Mouse (Mus musculus): ENCODE results near the gene Rin3.

Gene Rin3

GRCm38 (mm10) chr12:102366126-102366816 is 83.4 kb downstream of the Rin3 start:
- in situ Hi-C loops (cut with MboI, MseI): loop anchor here (5.0 kb wide), 3 partner anchors 84 to 1279 kb away; partner anchors contain the start of gene Rin3 (in 1 of the 2)

- in situ Hi-C loops (cut with MboI, MseI): loop anchor here (5.0 kb wide), 3 partner anchors 85 to 1280 kb away; partner anchors contain the start of gene Rin3 (in 1 of the 2)
These were observed 84.2 kb downstream of the Rin3 start for GRCm38 (mm10) chr12:102367075-102367474.

- in situ Hi-C loops (cut with MboI, MseI): loop anchor here (5.0 kb wide), 3 partner anchors 86 to 1281 kb away; partner anchors contain the start of gene Rin3 (in 1 of the 2)
These were observed 85.2 kb downstream of the Rin3 start for GRCm38 (mm10) chr12:102368066-102368465.

- in situ Hi-C loops (cut with MboI, MseI): loop anchor here (5.0 kb wide), 3 partner anchors 86 to 1281 kb away; partner anchors contain the start of gene Rin3 (in 1 of the 2)
These were observed 85.7 kb downstream of the Rin3 start for GRCm38 (mm10) chr12:102368556-102368955.

GRCm38 (mm10) chr12:102369488-102370235 is 86.8 kb downstream of the Rin3 start:
- in situ Hi-C loops (cut with MboI, MseI): loop anchor here (5.0 kb wide), 4 partner anchors 62 to 1282 kb away; partner anchors contain the start of gene Rin3 (in 1 of the 2)

GRCm38 (mm10) chr12:102370931-102371500 is 88.2 kb downstream of the Rin3 start:
- in situ Hi-C loops (cut with MboI, MseI): loop anchor here in 1 of 2 experiments (5.0 kb wide), 1 partner anchor 64 kb away; no protein-coding TSS in a partner anchor

GRCm38 (mm10) chr12:102372322-102372721 is 89.5 kb downstream of the Rin3 start:
- in situ Hi-C loops (cut with MboI, MseI): loop anchor here in 1 of 2 experiments (5.0 kb wide), 1 partner anchor 65 kb away; no protein-coding TSS in a partner anchor

- in situ Hi-C loops (cut with MboI, MseI): no loop called here
These were observed 99.3 kb downstream of the Rin3 start for GRCm38 (mm10) chr12:102382180-102382579.

- in situ Hi-C loops (cut with MboI, MseI): no loop called here
These were observed 100.4 kb downstream of the Rin3 start for GRCm38 (mm10) chr12:102383288-102383687.

GRCm38 (mm10) chr12:102384819-102385218 is 102.0 kb downstream of the Rin3 start:
- in situ Hi-C loops (cut with MboI, MseI): no loop called here

GRCm38 (mm10) chr12:102387219-102387917 is 104.5 kb downstream of the Rin3 start:
- in situ Hi-C loops (cut with MboI, MseI): no loop called here

- in situ Hi-C loops (cut with MboI, MseI): loop anchor here in 1 of 2 experiments (5.0 kb wide), 1 partner anchor 72 kb away; no protein-coding TSS in a partner anchor
These were observed 107.2 kb downstream of the Rin3 start for GRCm38 (mm10) chr12:102390042-102390441.

- in situ Hi-C loops (cut with MboI, MseI): loop anchor here in 1 of 2 experiments (5.0 kb wide), 1 partner anchor 71 kb away; no protein-coding TSS in a partner anchor
These were observed 108.3 kb downstream of the Rin3 start for GRCm38 (mm10) chr12:102391109-102391508.

GRCm38 (mm10) chr12:102391982-102392381 is 109.1 kb downstream of the Rin3 start:
- in situ Hi-C loops (cut with MboI, MseI): loop anchor here in 1 of 2 experiments (5.0 kb wide), 1 partner anchor 70 kb away; no protein-coding TSS in a partner anchor

- in situ Hi-C loops (cut with MboI, MseI): loop anchor here in 1 of 2 experiments (5.0 kb wide), 1 partner anchor 68 kb away; no protein-coding TSS in a partner anchor
These were observed 111.6 kb downstream of the Rin3 start for GRCm38 (mm10) chr12:102394496-102394895.

GRCm38 (mm10) chr12:102395537-102395936 is 112.7 kb downstream of the Rin3 start:
- in situ Hi-C loops (cut with MboI, MseI): loop anchor here in 1 of 2 experiments (5.0 kb wide), 1 partner anchor 62 kb away; no protein-coding TSS in a partner anchor

GRCm38 (mm10) chr12:102395998-102396991 is 113.4 kb downstream of the Rin3 start:
- in situ Hi-C loops (cut with MboI, MseI): loop anchor here in 1 of 2 experiments (5.0 kb wide), 1 partner anchor 61 kb away; no protein-coding TSS in a partner anchor

GRCm38 (mm10) chr12:102398588-102398987 is 115.7 kb downstream of the Rin3 start:
- in situ Hi-C loops (cut with MboI, MseI): loop anchor here in 1 of 2 experiments (5.0 kb wide), 1 partner anchor 59 kb away; no protein-coding TSS in a partner anchor

- in situ Hi-C loops (cut with MboI, MseI): no loop called here
These were observed 130.3 kb downstream of the Rin3 start for GRCm38 (mm10) chr12:102413171-102413570.
